Mouse (Mus musculus) neural tube, embryonic 11.5 days (tissue): ENCODE measurements at regions not wholly inside any gene's neighbourhood (a gene's known extent, or its start where the extent isn't known, plus 50 kb on each side); places are given as distances from the start of the nearest gene placed in this dataset.
A peak's percentile ranks its signal among the peaks of the same experiment; 100 is the strongest.

Source experiments
- ATAC-seq: fragments of 200-750 bp; cut with Nextera tagmentation; 2 replicates; pipeline ENCODE4 v1.8.0; 2017; ENCODE audit warnings: moderate number of reproducible peaks, mild to moderate bottlenecking, moderate TSS enrichment, moderate library complexity; ENCODE audit not compliant: insufficient read depth, low FRiP score, low TSS enrichment
- DNase-seq: peaks from one replicate; pipeline ENCODE4 v3.0.0-alpha.2; 2015; ENCODE audit warnings: low spot score
- H3K27ac ChIP-seq: fragments of 300-500 bp; sonication (generic); 2 replicates; pipeline ENCODE4 v1.5.1; 2014; ENCODE audit warnings: low read depth, mild to moderate bottlenecking, low read length
- H3K27me3 ChIP-seq: fragments of 300-500 bp; sonication (generic); 2 replicates; pipeline ENCODE4 v1.6.1; 2014; ENCODE audit warnings: mild to moderate bottlenecking, low read length, mixed read lengths; ENCODE audit not compliant: control insufficient read depth, insufficient read depth
- H3K36me3 ChIP-seq: fragments of 300-500 bp; sonication (generic); 2 replicates; pipeline ENCODE4 v1.6.1; 2014; ENCODE audit warnings: mild to moderate bottlenecking, low read length, moderate library complexity, mixed read lengths; ENCODE audit not compliant: control insufficient read depth, insufficient read depth
- H3K4me1 ChIP-seq: fragments of 300-500 bp; sonication (generic); 2 replicates; pipeline ENCODE4 v1.6.1; 2014; ENCODE audit warnings: low read length, mixed read lengths; ENCODE audit not compliant: control insufficient read depth, insufficient read depth
- H3K4me2 ChIP-seq: fragments of 300-500 bp; sonication (generic); 2 replicates; pipeline ENCODE4 v1.6.1; 2014; ENCODE audit warnings: low read depth, mild to moderate bottlenecking, moderate library complexity
- H3K4me3 ChIP-seq: fragments of 300-500 bp; sonication (generic); 2 replicates; pipeline ENCODE4 v1.5.1; 2014; ENCODE audit warnings: low read depth, low read length
- H3K9ac ChIP-seq: fragments of 300-500 bp; sonication (generic); 2 replicates; pipeline ENCODE4 v1.6.1; 2014; ENCODE audit warnings: mild to moderate bottlenecking, low read length
- H3K9me3 ChIP-seq: fragments of 300-500 bp; sonication (generic); 2 replicates; pipeline ENCODE4 v1.6.1; 2016; ENCODE audit warnings: low read length; ENCODE audit not compliant: control insufficient read depth
- WGBS: fragments of 180-500 bp; shearing (Covaris S2); extraction: QIAGEN DNeasy Blood & Tissue Kit; methylation state at CpG from one replicate; pipeline ENCODE4 v1.1.7; 2014; 5-methylcytosine and 5-hydroxymethylcytosine counted together

- DNase-seq (no peak), ATAC-seq (no peak)
- Histone ChIP-seq H3K9me3 (no peaks in the 10 kb centered on the region), H3K4me1 (no peaks in the 10 kb centered on the region), H3K27ac (no peak overlapping the region), H3K4me3 (no peak overlapping the region), H3K4me2 (no peak overlapping the region), H3K27me3 (no peaks in the 10 kb centered on the region), H3K36me3 (no peaks in the 10 kb centered on the region), H3K9ac (no peak overlapping the region)
- 86% methylated on average over 3 of the region's 3 CpGs for WGBS
These were observed 87.5 kb upstream of the Phactr1 start for GRCm38 (mm10) chr13:42592945-42593344.

GRCm38 (mm10) chr13:42593488-42594170 is 86.8 kb upstream of the Phactr1 start:
- DNase-seq: no peak
- H3K4me3 ChIP-seq: no peak overlapping the region
- 93% methylated on average over 11 of the region's 11 CpGs for WGBS
- no peak overlapping the region for H3K4me2 ChIP-seq
- no peaks in the 10 kb centered on the region for H3K27me3 ChIP-seq
- H3K9ac ChIP-seq: no peak overlapping the region
- H3K36me3 ChIP-seq: no peaks in the 10 kb centered on the region
- H3K4me1 ChIP-seq: no peaks in the 10 kb centered on the region
- no peak for ATAC-seq
- no peak overlapping the region for H3K27ac ChIP-seq
- H3K9me3 ChIP-seq: no peaks in the 10 kb centered on the region

GRCm38 (mm10) chr13:42595180-42595579 is 85.2 kb upstream of the Phactr1 start:
- H3K36me3 ChIP-seq: no peaks in the 10 kb centered on the region
- DNase-seq: no peak
- H3K9ac ChIP-seq: no peak overlapping the region
- no peak overlapping the region for H3K4me3 ChIP-seq
- no peak for ATAC-seq
- no peak overlapping the region for H3K4me2 ChIP-seq
- 67% methylated on average over 3 of the region's 3 CpGs for WGBS
- H3K27ac ChIP-seq: no peak overlapping the region
- no peaks in the 10 kb centered on the region for H3K4me1 ChIP-seq
- no peaks in the 10 kb centered on the region for H3K9me3 ChIP-seq
- H3K27me3 ChIP-seq: no peaks in the 10 kb centered on the region

GRCm38 (mm10) chr13:42597781-42598180 is 82.6 kb upstream of the Phactr1 start:
- 67% methylated on average over 3 of the region's 3 CpGs for WGBS
- Histone ChIP-seq H3K9ac (no peak overlapping the region), H3K27ac (no peak overlapping the region), H3K36me3 (no peaks in the 10 kb centered on the region), H3K4me1 (no peaks in the 10 kb centered on the region), H3K27me3 (no peaks in the 10 kb centered on the region), H3K4me2 (no peak overlapping the region), H3K4me3 (no peak overlapping the region), H3K9me3 (no peaks in the 10 kb centered on the region)
- no peak for ATAC-seq
- DNase-seq: no peak

- H3K4me1 ChIP-seq: no peaks in the 10 kb centered on the region
- H3K27me3 ChIP-seq: no peaks in the 10 kb centered on the region
- no peak overlapping the region for H3K27ac ChIP-seq
- no peak overlapping the region for H3K4me3 ChIP-seq
- DNase-seq (no peak), ATAC-seq (no peak)
- WGBS: 84% methylated on average over 4 of the region's 4 CpGs
- no peak overlapping the region for H3K9ac ChIP-seq
- H3K9me3 ChIP-seq: no peaks in the 10 kb centered on the region
- no peak overlapping the region for H3K4me2 ChIP-seq
- no peaks in the 10 kb centered on the region for H3K36me3 ChIP-seq
These were observed 77.1 kb upstream of the Phactr1 start for GRCm38 (mm10) chr13:42603308-42603707.

- Histone ChIP-seq H3K27ac (no peak overlapping the region), H3K4me3 (no peak overlapping the region), H3K36me3 (no peaks in the 10 kb centered on the region), H3K27me3 (no peaks in the 10 kb centered on the region), H3K4me2 (no peak overlapping the region), H3K4me1 (no peaks in the 10 kb centered on the region), H3K9ac (no peak overlapping the region), H3K9me3 (no peaks in the 10 kb centered on the region)
- ATAC-seq (no peak), DNase-seq (no peak)
- 41% methylated on average over 10 of the region's 10 CpGs for WGBS
These were observed 72.7 kb upstream of the Phactr1 start for GRCm38 (mm10) chr13:42607735-42608134.

- Histone ChIP-seq H3K4me2 (no peak overlapping the region), H3K9ac (no peak overlapping the region), H3K27ac (no peak overlapping the region), H3K4me3 (no peak overlapping the region), H3K27me3 (no peaks in the 10 kb centered on the region), H3K4me1 (no peaks in the 10 kb centered on the region), H3K36me3 (no peaks in the 10 kb centered on the region), H3K9me3 (no peaks in the 10 kb centered on the region)
- WGBS: 33% methylated on average over 4 of the region's 4 CpGs
- ATAC-seq (no peak), DNase-seq (peak; percentile 45)
These were observed 71.5 kb upstream of the Phactr1 start for GRCm38 (mm10) chr13:42608963-42609362.

GRCm38 (mm10) chr13:42613326-42613725 is 67.1 kb upstream of the Phactr1 start:
- WGBS: 85% methylated on average over 4 of the region's 4 CpGs
- H3K27me3 ChIP-seq: no peaks in the 10 kb centered on the region
- DNase-seq (no peak), ATAC-seq (no peak)
- no peaks in the 10 kb centered on the region for H3K4me1 ChIP-seq
- no peaks in the 10 kb centered on the region for H3K36me3 ChIP-seq
- no peaks in the 10 kb centered on the region for H3K9me3 ChIP-seq
- H3K4me2 ChIP-seq: no peak overlapping the region
- H3K4me3 ChIP-seq: no peak overlapping the region
- H3K27ac ChIP-seq: no peak overlapping the region
- H3K9ac ChIP-seq: no peak overlapping the region

- no peak overlapping the region for H3K4me2 ChIP-seq
- ATAC-seq: no peak
- no peaks in the 10 kb centered on the region for H3K36me3 ChIP-seq
- no peaks in the 10 kb centered on the region for H3K27me3 ChIP-seq
- no peaks in the 10 kb centered on the region for H3K4me1 ChIP-seq
- no peak overlapping the region for H3K4me3 ChIP-seq
- no peak overlapping the region for H3K9ac ChIP-seq
- WGBS: 92% methylated on average over 5 of the region's 5 CpGs
- H3K27ac ChIP-seq: no peak overlapping the region
- no peak for DNase-seq
- H3K9me3 ChIP-seq: no peaks in the 10 kb centered on the region
These were observed 64.6 kb upstream of the Phactr1 start for GRCm38 (mm10) chr13:42615826-42616225.
